Mouse (Mus musculus): ENCODE measurements around the gene Pla1a.

Pla1a gene

DNA sequence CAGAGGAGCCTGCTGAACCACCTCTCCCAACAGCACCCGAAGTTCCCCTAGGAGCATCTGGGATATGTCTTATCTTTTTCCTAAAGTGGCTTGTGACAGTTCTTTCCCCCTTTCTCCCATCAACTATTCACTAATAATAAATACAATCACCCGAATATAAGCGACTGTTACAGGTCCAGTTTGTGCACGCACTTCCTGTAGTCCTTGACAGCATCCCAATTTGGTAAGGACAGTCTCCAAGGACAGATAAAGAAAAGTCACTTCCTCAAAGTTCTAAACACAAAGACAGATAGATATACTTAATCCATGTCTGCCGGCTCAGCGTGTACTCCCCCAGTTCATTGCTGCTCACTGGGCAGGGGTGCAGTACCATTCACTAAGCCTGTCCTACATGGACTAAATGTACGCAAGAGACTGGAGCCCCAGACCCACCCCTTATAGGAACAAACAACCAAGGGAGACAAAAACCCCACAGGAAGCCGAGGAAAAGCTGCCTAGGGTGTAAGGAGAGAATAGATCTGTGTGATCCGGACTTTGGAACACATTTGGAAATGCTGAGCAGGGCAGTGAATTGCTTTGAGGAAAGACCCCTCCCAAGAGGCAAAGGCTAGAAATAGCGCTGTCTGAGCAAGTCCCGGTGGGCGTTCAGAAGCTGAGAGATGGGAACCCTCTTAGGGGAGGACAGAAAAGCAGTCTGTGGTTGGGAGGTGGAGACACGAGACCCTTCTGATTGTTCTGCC, 1.3 kb downstream of the Pla1a start:
- DNase-seq: no peak

DNA sequence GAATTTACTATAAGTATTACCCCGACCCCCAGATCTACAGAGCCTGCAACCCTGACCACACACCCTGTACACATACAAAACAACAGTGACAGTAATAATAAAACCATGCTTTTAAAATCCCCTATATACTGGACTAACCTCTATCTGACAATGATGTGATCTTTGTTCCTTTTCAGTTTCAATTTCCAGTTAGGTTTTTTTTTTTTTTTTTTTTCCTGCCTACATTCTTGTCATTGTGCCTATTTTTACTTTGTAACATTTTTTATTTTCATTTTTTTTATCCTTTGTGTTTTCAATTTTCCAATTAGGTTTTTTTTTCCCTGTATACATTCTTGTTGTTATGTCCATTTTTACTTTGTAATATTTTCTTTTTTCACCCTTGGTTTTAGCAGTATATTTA, 7.1 kb downstream of the Pla1a start:
- no peak for DNase-seq

DNA sequence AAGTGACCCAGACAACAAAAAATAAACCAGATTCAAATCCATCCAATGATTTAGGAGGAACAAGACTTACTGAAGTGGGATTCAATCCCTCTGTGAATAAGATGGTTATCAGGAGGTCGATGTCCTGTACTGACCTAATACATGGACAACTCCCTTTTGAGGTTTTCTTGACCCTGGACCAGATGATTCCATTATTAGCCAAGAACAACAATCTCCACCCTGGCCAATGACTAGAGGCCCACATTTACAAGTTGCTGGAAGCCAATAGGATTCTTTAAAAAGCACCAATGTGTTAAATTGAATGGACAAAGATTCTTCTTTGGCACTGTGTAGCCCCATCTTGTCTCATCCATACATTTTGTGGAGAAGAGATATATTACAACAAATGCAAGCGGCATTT, 7.6 kb downstream of the Pla1a start:
- no peak for DNase-seq

DNA sequence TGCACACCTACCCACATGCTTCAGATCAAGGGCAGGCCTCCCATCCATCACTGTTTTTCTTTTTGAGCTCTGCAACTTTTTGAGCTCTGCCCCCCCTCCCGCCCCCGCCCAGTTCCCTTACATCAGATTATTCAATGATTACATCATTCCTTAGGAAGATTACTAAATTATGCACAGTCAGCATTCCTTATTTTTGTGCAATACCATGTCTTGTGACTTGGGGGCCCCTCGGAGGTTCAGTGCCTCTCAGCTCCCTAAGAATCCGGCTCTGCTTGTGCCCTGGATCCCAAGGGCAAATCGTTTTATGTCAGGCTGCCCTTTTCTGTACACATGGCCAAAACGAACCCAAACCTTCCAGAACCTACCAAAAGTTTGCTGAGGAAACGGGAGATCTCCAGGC, 18.0 kb downstream of the Pla1a start:
- DNase-seq: no peak

DNA sequence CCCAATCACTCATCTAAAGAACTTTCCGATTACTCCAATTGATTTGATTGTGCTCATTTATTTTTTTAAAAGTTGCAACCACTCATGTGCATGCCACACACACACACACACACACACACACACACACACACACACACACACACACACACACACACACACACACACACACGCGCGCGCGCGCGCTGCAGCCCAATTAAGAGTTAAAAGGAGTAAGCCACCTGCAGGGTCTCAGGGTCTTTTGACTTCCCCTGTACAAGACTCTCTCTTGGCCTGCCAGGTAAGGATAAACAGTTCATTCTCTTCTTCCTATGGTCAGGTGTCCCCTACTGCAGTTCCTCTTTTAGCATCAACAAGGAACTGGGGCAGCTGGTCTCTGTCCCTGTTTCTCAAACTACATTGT, 24.5 kb downstream of the Pla1a start:
- DNase-seq: no peak

DNA sequence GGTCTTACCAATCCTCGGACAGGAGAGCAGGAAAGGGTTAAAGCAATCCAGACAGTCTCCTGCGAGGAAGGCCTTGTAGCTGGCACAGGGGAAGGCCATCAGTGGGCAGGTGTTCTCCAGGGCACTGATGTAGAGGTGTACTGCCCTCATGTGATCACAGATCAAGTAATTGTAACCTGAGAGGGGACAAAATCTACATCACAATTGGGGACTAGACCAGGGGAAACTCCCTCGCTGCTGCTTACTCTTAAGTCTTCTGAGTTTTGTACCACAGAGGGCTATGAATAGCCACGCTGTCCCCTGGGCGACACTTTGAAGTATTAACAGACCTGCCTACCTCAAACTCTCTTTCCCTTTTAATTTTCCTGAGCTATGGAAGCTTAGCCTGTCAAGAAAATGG, 25.4 kb downstream of the Pla1a start:
- DNase-seq: no peak

DNA sequence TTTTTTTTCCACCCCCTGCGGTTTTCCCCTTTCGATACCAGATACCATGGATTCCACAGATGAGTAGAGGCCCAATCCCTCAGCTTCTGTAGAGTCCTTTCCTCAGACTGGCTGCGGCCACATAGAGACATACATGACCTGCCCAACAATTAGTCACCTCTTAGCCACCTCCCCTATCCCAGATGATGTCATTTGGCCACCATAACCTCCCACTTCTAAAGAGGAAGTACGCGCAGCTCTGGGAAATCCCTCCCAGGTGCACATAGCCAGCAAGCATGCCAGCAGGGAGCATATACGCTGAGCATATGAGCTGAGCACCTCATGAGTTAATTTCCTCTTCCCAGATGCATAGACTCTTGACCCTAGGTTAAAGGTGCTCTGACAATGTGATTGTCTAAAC, 26.2 kb downstream of the Pla1a start:
- no peak for DNase-seq

DNA sequence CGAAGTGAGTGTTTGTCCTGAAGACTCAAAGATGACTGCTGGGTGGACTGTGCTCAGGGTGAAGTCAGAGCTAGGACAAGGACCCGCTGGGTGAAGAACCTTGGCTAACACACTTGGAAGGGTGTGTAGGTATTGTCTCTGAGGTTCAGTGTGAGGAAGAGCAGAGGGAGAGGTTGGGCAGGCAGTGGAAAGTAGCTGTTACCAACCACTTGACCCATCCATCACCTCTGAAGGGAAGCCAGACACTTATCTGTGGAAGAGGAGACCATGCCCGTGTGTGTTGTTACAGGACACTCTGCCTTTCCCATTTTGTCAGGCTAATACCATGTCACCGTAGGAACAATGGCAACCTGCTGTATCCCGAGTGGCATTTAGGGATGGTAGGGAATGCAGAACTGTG, 26.7 kb downstream of the Pla1a start:
- no peak for DNase-seq

DNA sequence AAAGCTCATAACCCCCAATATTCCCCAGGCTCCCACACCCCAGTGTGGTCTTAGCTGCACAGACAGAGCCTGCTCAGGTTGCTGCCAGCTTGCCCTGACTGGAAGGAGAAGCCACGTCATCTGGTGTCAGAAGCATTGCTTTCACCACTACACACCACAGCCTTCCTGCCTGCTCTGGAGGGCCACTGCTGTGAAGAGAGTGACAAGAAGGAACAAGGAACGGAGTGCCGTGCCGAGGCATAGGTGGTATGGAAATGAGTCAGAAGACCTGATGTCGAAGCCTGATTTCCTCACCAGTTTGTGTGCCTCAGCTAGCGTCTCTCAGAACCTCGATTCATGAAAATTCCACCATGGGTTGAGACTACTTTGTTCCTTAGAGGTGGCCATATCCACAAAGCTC, 29.3 kb downstream of the Pla1a start:
- no peak for DNase-seq

DNA sequence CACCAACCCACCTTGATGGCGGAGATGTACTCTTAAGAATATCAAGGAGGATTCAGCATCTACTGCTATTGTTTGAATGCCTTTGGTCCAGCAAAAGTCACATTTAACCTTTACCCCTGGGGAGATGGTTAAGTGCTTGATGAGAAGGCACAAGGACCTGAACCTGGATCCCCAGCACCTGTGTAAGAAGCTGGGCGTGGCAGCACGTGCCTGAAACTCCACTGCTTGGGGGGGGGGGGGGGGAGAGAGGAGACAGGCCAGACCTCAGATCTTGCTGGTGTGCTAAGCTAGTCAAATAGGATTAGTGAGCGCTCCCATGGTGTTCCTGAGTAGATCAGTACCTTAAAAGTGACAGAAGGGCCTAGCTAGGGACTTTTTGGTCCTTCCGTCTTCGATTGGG, 31.5 kb downstream of the Pla1a start:
- no peak for DNase-seq

DNA sequence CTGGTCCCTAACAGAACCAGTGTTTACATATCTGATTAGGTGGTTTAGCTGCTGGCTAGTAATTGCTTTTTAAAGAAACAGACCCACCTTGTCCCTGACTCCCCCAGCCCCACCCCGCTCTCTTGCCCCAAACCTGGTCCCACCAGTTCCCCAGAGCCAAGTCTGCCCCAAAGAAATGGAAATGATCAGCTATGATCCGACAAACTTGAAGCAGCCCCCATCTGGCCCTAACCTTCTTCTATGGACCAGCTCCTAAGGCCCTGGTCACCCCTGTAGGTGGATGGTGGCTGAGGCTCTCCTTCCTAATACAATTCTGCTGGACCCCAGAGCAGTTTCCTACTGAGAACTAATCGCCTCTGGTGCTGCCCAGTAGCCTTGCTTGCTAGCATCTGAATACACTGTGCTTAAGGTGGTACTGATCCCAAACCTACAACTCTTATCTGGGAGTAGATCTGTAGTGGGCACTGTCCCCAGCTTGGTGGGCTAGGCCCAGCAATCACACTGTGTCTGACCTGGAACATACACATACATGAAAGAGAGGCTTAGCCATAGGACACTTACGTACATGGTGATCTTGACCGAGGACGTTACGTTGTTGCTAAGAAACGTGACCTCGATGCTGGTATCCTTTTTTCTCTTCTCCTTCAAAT, 32.5 kb downstream of the Pla1a start:
- no peak for DNase-seq

DNA sequence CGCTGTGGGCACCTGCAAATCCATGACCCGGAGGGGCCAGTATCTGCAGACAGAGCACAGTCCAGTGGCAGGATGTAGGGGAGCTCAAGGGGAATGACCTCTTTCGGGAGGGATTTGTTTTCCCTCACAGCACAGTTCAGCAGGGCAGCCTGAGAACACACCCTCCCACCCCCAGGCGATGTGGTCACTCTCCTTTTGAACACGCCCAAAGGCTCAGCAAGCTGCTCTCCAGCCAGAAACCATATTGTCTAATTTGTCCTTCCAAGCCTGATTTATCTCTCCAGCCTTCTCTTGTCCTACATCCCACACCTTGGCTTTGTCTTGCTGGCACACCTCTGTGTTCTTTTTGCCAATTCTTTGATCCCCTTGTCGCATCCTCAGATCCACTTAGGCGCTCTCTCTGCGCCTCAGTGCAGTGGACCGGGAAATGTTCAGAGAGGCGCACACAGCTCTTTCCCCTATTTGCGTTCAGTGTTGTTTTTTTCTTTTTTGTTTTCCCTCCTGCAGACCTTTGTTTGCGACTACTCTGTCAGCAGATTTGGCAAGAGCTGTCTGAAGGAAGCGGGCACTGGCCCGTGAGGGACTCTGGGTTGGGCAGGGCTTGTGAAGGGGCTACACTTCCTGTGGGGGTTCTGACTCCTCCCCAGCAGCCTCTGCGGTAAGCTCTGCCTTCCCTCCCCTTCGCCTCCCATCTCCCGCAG, 33.3 kb downstream of the Pla1a start:
- peak; percentile 15 for DNase-seq

DNA sequence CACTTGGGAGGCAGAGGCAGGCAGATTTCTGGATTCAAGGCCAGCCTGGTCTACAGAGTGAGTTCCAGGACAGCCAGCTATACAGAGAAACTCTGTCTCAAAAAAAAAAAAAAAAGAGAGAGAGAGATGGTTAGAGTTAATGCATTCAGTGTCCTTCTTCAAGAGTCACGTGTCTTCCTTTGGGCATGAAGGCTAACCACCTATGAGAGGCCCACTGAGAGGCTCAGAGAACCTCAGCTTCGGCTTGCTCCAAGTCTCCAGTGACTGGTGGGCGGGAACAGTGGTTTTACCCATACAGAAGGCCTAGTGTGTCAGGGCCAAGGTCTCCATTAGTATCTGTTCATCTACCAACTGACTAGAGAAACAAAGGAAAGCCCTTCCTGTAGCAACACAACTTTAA, 33.9 kb downstream of the Pla1a start:
- DNase-seq: no peak

DNA sequence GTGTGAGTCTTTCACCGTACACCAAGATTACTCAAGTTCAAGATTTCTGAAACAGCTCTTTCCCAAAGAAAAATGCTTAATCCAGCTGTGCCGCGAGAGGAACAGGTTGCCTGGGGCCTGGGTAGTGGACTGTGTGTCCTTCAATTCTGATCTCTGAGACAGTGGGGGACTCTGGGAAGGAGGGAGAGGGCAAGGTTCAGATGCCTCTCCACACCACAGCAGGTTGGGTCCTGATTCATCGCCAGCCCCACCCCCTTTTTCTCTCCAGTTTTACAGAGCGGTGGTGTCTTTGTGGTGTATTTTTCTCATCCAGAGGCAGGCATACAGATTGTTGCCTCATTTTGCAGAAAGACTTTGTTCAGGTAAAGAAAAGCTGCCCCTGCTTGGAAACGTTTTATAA, 34.7 kb downstream of the Pla1a start:
- no peak for DNase-seq

DNA sequence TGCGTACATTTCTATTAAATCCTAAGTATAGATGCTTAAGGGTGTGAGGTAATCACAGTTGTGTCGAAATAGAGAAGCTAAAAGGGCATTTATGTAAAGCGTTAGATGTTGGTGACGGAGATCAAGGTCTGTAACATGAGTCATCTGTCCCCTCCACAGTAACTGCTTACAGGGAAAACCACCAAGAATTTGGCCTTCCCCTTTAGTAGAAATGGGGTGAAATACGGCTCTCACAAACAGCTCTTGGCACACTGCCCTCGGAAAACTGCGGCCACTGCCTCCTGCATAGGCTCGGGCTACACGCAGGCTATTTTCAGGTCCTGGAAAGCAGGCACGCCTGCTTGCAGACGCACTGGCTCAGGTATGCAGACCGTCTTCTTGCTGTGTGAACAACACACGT, 36.8 kb downstream of the Pla1a start:
- DNase-seq: peak; percentile 24

DNA sequence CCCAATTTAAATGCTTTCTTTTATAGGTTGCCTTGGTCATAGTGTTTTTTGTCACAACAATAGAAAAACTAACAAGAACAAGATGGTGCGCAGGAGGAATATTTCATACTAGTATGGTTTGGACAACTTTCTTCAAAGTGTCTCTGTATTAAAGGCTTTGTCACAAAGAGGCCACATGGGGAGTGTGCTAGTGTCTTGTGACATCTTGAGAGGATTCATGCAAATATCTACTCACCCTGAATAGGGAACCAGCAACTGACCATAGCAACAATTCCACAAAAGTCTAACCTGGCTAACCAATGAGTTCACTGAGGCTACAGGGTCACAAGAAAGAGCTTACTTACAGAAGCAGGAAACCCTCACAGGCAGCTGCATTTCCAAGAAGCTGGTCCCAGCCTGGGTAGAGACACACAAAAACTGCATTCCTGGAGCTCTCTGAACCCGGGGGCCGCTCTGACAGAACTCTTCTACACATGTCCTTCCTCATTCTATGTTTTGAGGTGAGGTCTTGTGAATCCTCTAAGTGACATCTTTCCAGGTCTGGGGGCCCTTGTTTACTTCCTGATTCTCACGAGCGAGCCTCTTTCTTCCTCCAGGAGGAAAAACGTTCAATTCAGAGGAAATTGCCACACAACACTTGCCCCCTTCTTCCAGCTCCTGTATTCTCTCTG, 37.8 kb downstream of the Pla1a start:
- no peak for DNase-seq

DNA sequence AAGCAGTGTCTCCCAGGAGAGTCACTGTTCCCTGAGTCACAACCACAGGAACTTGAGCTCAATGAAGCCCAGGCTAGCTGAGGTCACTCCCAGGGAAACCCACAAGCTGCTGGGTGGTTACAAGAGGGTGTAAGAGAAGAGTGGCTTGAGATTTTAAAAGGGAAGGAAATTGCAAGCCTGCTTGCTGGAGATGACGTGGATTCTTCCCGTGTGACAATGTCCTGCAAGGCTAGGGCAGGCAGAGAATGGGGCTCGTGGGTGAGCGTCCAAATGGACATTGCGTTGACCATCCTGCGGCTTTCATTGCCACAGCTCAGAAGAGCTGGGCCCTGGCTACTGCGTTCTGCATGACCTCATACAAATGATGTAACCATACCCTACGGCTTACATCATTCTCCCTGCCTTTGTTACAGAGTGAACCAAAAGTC, 38.7 kb downstream of the Pla1a start:
- DNase-seq: no peak

DNA sequence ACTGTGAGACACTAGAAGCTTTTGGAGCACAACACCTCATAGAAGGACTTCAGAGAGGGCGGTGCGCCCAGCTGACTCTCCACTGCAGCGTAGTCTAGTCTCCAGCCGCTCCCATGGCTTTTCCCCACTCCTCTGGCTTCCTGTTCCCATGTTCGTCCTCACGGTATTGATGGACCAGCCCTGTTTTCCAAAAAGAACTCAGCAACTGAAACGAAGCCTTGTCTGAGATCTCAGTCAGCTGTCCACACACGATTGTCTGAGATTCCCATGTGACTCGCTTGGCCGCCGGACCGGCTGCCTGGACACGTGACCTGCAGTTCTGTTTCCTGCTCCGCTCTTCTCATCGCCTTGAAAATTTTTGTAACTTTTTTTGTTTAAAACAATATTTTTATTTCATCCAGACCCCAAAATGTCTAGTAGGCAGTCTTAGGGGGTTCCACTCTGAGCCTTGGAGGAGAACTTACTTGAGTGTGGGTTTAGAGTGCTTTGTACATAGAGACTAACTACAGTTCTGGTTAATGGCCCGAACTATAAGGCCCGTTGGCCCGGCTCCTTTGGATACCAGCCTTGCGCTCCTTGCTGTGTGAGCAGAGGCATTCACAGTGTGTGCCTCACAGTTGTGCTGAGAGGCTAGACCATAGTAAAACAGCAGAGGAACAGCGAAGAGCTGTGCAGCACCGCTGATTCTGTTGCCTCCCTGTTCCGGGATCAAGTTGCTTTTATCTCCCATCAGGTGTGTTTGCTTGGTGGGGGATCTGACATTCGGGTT, 40.6 kb downstream of the Pla1a start:
- no peak for DNase-seq

DNA sequence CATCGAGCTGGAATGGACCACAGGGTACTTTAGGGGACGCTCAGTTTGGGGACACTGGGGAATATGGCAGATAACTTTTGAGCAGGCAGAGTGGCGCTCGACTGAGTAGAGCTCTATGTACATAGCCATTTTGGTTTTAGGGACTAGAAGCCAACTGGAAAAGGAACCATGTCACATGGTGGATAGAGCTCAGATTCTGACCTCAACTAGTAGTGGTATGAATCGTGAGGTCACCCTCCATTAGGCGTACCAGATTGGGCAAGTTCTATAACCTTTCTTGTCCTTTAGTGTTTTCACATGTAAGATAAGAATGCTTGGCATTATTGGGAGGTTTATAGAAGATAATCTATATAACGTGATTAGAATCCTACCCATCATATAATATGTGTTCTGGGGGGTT, 42.6 kb downstream of the Pla1a start:
- DNase-seq: no peak

DNA sequence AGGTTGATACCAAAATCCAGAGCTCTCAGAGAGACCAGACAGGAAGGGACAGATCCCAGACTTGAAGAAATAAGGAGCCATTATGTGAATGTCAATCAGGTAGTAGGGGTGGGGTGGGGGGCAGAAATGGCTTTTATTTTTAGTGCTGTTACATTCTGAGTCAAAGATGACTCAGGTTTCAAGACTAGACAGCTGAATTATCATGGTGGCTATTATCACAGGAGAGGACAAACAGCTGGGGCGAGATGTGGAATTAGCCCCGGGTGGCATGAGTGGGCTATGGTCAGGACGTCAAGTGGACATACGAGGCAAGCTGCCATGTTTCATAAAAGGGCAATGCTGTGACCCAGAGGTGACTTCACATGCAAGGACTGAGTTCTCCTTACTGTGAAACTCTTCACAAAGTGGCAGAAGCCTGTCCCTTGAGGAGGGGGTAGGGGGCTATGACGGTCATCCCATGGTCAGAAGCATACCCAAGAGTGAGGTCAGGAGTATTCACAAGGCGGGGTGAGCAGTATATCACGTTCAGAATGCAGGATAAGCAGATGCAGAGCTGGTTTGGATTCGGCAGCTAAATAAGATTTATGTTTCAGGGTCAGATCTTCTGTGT, 43.6 kb downstream of the Pla1a start:
- no peak for DNase-seq

DNA sequence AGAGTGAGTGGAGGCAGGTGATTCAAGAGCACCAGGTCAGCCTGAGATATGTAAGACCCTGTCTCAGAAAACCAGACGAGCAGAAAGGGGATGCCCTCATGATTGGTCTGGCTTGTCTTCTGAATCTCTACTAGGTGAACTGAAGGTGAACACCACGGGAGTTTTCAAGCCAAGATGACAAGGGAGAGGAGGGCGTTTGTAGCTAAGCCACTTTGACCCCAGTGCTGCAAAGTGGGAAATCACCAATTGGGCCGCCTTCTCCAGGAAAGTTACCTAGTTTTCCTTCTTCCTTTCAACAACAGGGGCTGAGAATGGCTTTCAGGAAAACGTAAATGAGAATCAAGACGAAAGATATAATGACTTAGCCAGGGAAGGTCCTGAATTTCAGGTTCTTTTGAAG, 44.2 kb downstream of the Pla1a start:
- DNase-seq: no peak

DNA sequence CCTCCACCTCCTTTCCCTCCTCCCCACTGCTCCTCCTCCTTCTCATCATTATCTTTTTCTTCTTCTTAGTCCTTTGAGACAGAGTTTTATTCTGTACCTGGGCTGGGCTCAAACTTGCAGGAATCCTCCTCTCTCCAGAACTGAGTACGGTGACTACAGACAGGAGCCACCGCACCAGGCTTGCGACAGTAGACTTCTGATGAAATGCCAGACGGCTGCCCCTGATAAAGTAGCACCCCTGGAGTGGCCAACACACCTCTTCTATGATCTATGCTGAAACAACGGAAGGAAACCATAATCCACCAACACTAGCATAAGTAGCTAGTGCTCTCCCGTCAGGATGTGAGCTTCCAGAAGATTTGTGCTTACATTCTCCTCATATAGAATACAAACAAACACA, 45.6 kb downstream of the Pla1a start:
- no peak for DNase-seq

DNA sequence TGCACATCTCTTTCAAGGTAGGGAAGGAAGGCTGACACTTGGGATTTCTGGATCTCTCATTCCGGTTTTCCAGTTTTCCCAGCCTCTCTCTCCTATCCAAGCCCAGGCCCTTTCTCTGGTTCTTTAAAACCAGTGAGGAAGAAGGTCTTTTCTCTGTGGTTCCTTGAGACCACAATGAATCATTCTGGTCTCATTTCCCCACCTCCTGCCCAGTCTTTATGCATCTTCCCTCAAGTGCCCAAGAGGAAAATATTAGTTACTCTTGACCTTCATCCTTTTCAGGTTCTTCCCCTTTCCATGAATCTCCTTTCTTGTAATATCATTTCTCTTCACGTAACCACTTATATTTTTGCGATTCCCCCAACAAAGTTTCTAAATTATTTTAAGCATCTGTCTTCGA, 47.2 kb downstream of the Pla1a start:
- no peak for DNase-seq
